Comparison of ENCODE assay signal across 8 mouse cellular contexts in genomic region chr5:109557321-109558122, GRCm38 (mm10). TPM values are rescaled to one million over a fixed set of nuclear protein-coding genes. Genes with fewer than 3 reads are reported as not detected.
DNase-seq lines count a peak whose midpoint lies in the region; ATAC-seq and TF ChIP-seq lines count a peak whose summit lies in the region.

No protein-coding gene starts in this region.

- H3K27ac ChIP-seq in heart, embryonic 12.5 days (ENCODE audit: poor library complexity, severe bottlenecking) = peak overlapping the region; percentile 92
- H3K27ac ChIP-seq in kidney, embryonic 16.5 days (ENCODE audit: low read length) = peak overlapping the region; percentile 93
- peak overlapping the region; percentile 74 for H3K27ac ChIP-seq in stomach, embryonic 14.5 days (ENCODE audit: low read length)

- no peak for TF ChIP-seq CTCF in C2C12 (IDR thresholded peaks at IDR 0.05; ENCODE audit: control insufficient read depth, insufficient read depth, insufficient read length)
- no peak for TF ChIP-seq CTCF in brain, embryonic 14.5 days (IDR thresholded peaks at IDR 0.05; ENCODE audit: borderline replicate concordance, extremely low read depth, insufficient read depth, insufficient read length)

- no peaks in the 10 kb centered on the region for H3K79me3 ChIP-seq in C2C12 (ENCODE audit: low read depth)

- peak overlapping the region; percentile 75 for H3K4me2 ChIP-seq in heart, embryonic 12.5 days
- H3K4me2 ChIP-seq in kidney, embryonic 16.5 days (replicated peaks; ENCODE audit: low read depth, low read length) = peak overlapping the region; percentile 60
- peak overlapping the region; percentile 40 for H3K4me2 ChIP-seq in stomach, embryonic 14.5 days (replicated peaks; ENCODE audit: low read depth, low read length)

- H3K9me3 ChIP-seq in heart, embryonic 12.5 days (replicated peaks) = peaks cover 46% of the 10 kb centered on the region
- H3K9me3 ChIP-seq in kidney, embryonic 16.5 days (ENCODE audit: low read length) = peaks cover 51% of the 10 kb centered on the region
- peaks cover 36% of the 10 kb centered on the region for H3K9me3 ChIP-seq in stomach, embryonic 14.5 days (ENCODE audit: control insufficient read depth, low read depth, low read length)

- no peaks in the 10 kb centered on the region for H3K36me3 ChIP-seq in C2C12 (ENCODE audit: control insufficient read depth, insufficient read depth)
- peaks cover 27% of the 10 kb centered on the region for H3K36me3 ChIP-seq in heart, embryonic 12.5 days
- H3K36me3 ChIP-seq in kidney, embryonic 16.5 days (ENCODE audit: insufficient read depth, low read length) = peaks cover 34% of the 10 kb centered on the region
- H3K36me3 ChIP-seq in stomach, embryonic 14.5 days (ENCODE audit: control insufficient read depth, insufficient read depth, low read length) = no peaks in the 10 kb centered on the region

- DNase-seq in brain, embryonic 14.5 days (ENCODE audit: low read depth) = peak; percentile 99
- DNase-seq in liver = peak; percentile 91
- peak; percentile 92 to 94 for DNase-seq in monocyte, adult 2 months (ENCODE audit: low read depth in 1 of 2, low spot score in 2 of 2)

- TF ChIP-seq POLR2A in brain, embryonic 14.5 days (IDR thresholded peaks at IDR 0.05; ENCODE audit: borderline replicate concordance, extremely low read depth, insufficient read depth, insufficient read length, poor library complexity, severe bottlenecking) = no peak

- no peaks in the 10 kb centered on the region for H3K4me1 ChIP-seq in heart, embryonic 12.5 days (replicated peaks)
- H3K4me1 ChIP-seq in kidney, embryonic 16.5 days (ENCODE audit: insufficient read depth, low read length) = no peaks in the 10 kb centered on the region
- no peaks in the 10 kb centered on the region for H3K4me1 ChIP-seq in stomach, embryonic 14.5 days (ENCODE audit: control insufficient read depth, insufficient read depth, low read length)

- no peak overlapping the region for H3K9ac ChIP-seq in heart, embryonic 12.5 days
- H3K9ac ChIP-seq in kidney, embryonic 16.5 days (replicated peaks; ENCODE audit: low read length) = peak overlapping the region; percentile 59
- no peak overlapping the region; the same call in 1 of the 2 replicates for H3K9ac ChIP-seq in stomach, embryonic 14.5 days (replicated peaks; ENCODE audit: low read depth, low read length)

- ATAC-seq in erythroblast, adult 5-6 weeks (replicated peaks; ENCODE audit: low FRiP score, poor library complexity, severe bottlenecking) = peak; percentile 43
- peak; percentile 76 for ATAC-seq in heart, embryonic 12.5 days (ENCODE audit: insufficient number of reproducible peaks, low FRiP score)
- ATAC-seq in kidney, embryonic 16.5 days (ENCODE audit: low FRiP score, low TSS enrichment) = peak; percentile 83
- ATAC-seq in stomach, embryonic 14.5 days (ENCODE audit: insufficient number of reproducible peaks, insufficient read depth, low FRiP score, low read depth) = peak; percentile 77

- under 1% methylated on average over 35 of the region's 35 CpGs for WGBS in heart, embryonic 12.5 days
- WGBS in kidney, embryonic 16.5 days = under 1% methylated on average over 35 of the region's 35 CpGs
- WGBS in stomach, embryonic 14.5 days = under 1% methylated on average over 35 of the region's 35 CpGs

- peak overlapping the region; percentile 14 for H3K4me3 ChIP-seq in C2C12 (ENCODE audit: insufficient read depth, poor library complexity, severe bottlenecking)
- H3K4me3 ChIP-seq in heart, embryonic 12.5 days = peak overlapping the region; percentile 70
- H3K4me3 ChIP-seq in kidney, embryonic 16.5 days (ENCODE audit: low read length) = peak overlapping the region; percentile 80
- peak overlapping the region; percentile 57 for H3K4me3 ChIP-seq in stomach, embryonic 14.5 days (ENCODE audit: low read depth, low read length)

- H3ac ChIP-seq in C2C12 (ENCODE audit: control insufficient read depth, insufficient read length, low read depth) = no peak overlapping the region

- H3K79me2 ChIP-seq in C2C12 (ENCODE audit: control insufficient read depth, insufficient read depth) = no peaks in the 10 kb centered on the region

- no peaks in the 10 kb centered on the region for H3K27me3 ChIP-seq in C2C12 (ENCODE audit: control insufficient read depth, insufficient read depth, insufficient read length)
- H3K27me3 ChIP-seq in heart, embryonic 12.5 days (replicated peaks) = no peaks in the 10 kb centered on the region
- no peaks in the 10 kb centered on the region for H3K27me3 ChIP-seq in kidney, embryonic 16.5 days (ENCODE audit: insufficient read depth, low read length)
- no peaks in the 10 kb centered on the region for H3K27me3 ChIP-seq in stomach, embryonic 14.5 days (ENCODE audit: control insufficient read depth, insufficient read depth, low read length)

TF ChIP-seq in C2C12, 6 proteins besides CTCF, POLR2A, EP300 and RAD21:
- TF ChIP-seq MYOG (IDR thresholded peaks at IDR 0.05; ENCODE audit: control insufficient read depth, extremely low read depth, insufficient read length) = no peak
- peak; percentile 87 for TF ChIP-seq USF1 (IDR thresholded peaks at IDR 0.05; ENCODE audit: low read depth)

RNA-seq across cellular contexts. Expression of gene Crlf2, which starts 1.3 kb away (rescaled TPM):
- 8.3 TPM for polyA plus RNA-seq in C2C12 (2012; fragmentation: generic; extraction: Trizol)
- 26.7 and 27.1 TPM in 2 replicates for polyA plus RNA-seq in brain, embryonic 14.5 days (2012; rRNA removed)
- total RNA-seq in erythroblast, adult 5-6 weeks (2015; ENCODE audit: low replicate concordance) = 5.4 TPM in 1 of 2 replicates, not detected in the other
- total RNA-seq in erythroblast, adult 5-6 weeks (2017; ENCODE audit: low replicate concordance) = 2.6 and 2.8 TPM in 2 replicates
- polyA plus RNA-seq in heart, embryonic 12.5 days (2016; fragmentation: Nextera tagmentation; extraction: Ambion mirVana) = 9.1 TPM in 2 replicates
- polyA plus RNA-seq in kidney, embryonic 16.5 days (2015; fragmentation: Nextera tagmentation; extraction: Ambion mirVana) = 11.9 and 14.5 TPM in 2 replicates
- 8.7 and 9.6 TPM in 2 replicates for polyA plus RNA-seq in stomach, embryonic 14.5 days (2014; fragmentation: Nextera tagmentation; extraction: Ambion mirVana)

Comparison
In these comparisons a context has a peak if more than half of its experiments do, and no peak if none do; other contexts are left out.
1. Peak in every context shown above with its lines: DNase-seq, ATAC-seq, H3K4me3 ChIP-seq and H3K27ac ChIP-seq.
2. H3K4me3 ChIP-seq: peak in every context shown above with its lines; median percentile 80 in kidney, embryonic 16.5 days; 70 in heart, embryonic 12.5 days; 57 in stomach, embryonic 14.5 days; 14 in C2C12.